Mouse (Mus musculus): Measurements from ENCODE around the gene Ddx55.
"Not testable (repeated sequence)": the region's sequence is repeated elsewhere in the genome, so short reads cannot be mapped to it uniquely, and the experiment has no call there.

Ddx55 gene

GRCm38 (mm10) chr5:124538813-124539792, 13.6 kb upstream of the Ddx55 start:
- no peak for DNase-seq (ENCODE audit: low spot score)

DNA sequence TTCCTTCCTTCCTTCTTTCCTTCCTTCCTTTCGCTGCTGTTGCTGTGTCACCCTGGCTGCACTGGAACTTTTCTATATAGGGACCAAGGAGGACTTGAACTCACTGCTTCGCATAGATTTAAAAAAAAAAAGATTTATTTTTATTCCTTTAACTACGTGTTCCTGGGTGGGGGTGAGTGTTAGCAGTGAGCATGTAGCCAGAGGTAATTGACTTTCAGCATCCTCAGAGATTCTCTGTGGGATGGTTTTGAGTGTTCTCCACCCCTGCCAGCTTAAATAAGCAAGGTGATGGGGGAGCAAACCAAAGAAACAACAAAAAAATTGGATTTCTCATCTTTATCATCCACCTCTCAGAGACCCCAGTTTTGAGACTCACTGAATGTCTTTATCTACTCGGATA, 12.8 kb upstream of the Ddx55 start:
- no peak for DNase-seq (ENCODE audit: low spot score)

DNA sequence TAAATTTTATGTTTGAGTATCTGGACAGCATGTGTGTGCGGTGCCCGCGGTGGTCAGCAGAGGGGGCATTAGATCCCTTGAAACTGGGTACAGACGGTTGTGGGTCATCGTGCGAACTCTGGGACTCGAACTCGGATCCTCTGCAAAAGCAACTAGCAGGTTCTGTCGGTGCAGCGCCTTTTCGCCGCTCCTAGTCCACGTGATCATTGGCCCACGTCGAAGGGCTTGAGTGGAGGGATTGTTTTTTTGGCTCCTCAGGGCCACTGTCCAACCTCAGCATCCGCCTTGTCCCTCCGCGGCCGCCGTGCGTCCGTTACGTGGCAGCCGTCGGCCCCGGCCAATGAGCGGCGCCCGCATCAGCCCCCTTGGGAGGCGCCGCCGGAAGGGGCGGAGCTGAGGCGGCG, 12.3 kb upstream of the Ddx55 start, which contains the start of gene Tmed2:
Gene Tmed2, plus strand, starts transcription at position 313 of the 404 bp plus-strand sequence.
- peak; percentile 96 for DNase-seq (ENCODE audit: low spot score)

- peak; percentile 84 for DNase-seq (ENCODE audit: low spot score)
Observed at GRCm38 (mm10) chr5:124540905-124541601, 11.6 kb upstream of the Ddx55 start.

DNA sequence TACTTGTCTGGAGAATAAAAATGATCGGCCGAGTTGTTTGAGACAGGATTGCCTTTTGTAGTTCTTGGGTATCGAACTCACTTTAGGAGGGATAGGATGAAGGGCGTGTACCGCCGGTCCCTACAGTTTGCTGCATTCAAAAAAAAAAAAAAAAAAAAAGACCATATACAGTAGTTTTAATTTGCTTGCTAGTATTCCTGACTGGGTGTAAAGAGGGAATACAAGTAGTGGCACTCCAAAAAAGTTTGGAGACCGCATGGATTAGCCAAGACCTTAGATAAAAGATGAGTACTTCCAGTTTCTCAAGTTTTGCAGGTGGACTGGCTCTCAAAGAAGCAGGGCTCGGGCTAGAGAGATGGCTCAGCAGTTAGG, 11.1 kb upstream of the Ddx55 start:
- no peak for DNase-seq (ENCODE audit: low spot score)

DNA sequence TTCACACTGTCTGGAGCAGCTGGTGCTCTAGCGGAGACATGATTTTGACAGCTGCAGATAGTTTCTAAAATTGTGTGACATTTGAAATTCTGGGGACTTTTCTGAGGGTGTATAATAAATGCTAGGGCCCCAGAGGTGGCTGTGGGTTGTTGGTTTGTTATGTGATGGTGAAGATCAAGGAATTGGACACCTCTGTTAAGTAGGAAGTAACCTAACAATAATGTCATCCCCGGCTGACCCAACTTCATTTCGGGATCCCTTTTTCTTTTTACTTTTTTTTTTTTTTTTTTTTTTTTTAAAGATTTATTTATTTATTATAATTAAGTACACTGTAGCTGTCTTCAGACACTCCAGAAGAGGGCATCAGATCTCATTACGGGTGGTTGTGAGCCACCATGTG, 1.9 kb upstream of the Ddx55 start:
- not testable (repeated sequence) for DNase-seq (ENCODE audit: low spot score)

GRCm38 (mm10) chr5:124551349-124552093, 1.1 kb upstream of the Ddx55 start:
- DNase-seq (ENCODE audit: low spot score), result not testable (repeated sequence)

- DNase-seq (ENCODE audit: low spot score), result no peak
Observed at GRCm38 (mm10) chr5:124552094-124552472, 581 bp upstream of the Ddx55 start.

DNA sequence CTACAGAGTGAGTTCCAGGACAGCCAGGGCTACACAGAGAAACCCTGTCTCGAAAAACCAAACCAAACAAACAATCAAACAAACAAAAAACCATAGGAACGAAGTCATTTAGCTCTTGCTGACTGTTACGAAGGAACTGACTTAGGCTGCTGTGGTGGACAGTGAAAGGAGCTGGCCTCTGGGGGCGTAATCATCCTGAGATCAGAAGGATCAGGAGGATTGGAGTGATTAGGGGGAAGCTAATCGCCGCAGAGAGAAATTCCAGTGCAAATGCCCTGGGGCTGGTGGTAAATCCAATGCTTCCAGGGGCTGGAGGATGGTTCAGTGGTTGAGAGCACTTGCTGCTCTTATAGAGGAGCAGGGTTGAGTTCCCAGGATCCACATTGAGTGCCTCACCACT, 943 bp downstream of the Ddx55 start:
- DNase-seq (ENCODE audit: low spot score), result no peak

DNA sequence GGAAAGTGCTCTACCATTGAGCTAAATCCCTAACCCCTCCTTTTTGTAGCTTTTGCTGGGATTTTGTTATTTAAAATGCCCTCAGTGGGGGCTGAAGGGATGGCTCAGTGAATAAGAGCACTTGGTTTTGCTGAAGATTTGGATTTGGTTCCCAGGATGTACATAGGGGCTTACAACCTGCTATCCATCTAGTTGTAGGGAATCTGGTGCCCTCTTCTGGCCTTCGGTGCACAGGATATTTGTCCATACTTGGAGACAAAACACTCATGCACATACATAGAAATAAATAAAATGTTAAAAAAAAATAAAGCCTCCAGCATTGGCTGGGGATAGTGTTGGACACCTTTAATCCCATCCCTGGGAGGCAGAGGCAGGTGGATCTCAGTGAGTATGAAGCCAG, 2.5 kb downstream of the Ddx55 start:
- no peak for DNase-seq (ENCODE audit: low spot score)

DNA sequence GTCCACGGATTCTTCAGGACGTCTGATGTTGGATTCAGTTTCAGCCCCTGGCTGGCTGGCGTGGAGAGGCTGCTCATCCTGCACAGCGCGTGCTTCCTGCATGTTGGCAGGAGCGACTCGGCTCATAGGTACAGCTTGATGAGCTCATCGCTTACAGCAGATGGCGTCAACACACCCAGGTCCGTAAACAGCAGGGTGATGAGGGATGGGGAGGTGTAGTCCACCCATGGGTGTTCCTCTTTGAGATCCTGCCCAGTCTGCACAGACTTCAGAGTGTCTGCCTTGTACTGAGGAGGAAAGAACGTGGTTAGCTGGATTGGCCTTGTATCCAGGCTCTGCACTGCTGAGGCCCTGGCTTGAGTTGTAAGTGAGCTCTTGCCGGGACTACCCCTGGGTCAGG, 18.4 kb downstream of the Ddx55 start:
- DNase-seq (ENCODE audit: low spot score), result no peak

DNA sequence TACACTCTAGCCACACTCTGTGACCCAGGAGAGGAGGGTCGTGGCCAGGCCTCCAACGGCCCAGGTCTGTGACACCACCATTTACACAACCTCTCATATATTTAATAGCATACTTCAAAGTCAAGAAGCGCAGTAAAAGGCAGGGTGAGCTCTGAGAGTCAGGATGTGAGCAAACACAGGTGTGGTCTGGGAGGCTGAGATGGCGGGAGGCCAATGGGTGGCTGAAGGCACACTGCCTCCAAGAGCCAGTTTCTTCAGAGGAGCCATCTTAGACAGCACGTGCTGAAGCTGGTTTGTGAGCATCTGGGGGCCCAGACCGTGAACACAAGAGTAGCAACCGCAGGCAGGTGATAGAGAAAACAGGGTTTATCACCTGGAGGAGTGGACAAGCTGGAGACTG, 22.8 kb downstream of the Ddx55 start:
- DNase-seq (ENCODE audit: low spot score), result no peak

- DNase-seq (ENCODE audit: low spot score), result peak; percentile 92
Observed at GRCm38 (mm10) chr5:124578633-124579317, 26.1 kb downstream of the Ddx55 start, which contains the start of the genes Eif2b1 and Gtf2h3. Gene Eif2b1, minus strand, starts transcription at chr5:124579131. Gene Gtf2h3, plus strand, starts transcription at chr5:124579140.

DNA sequence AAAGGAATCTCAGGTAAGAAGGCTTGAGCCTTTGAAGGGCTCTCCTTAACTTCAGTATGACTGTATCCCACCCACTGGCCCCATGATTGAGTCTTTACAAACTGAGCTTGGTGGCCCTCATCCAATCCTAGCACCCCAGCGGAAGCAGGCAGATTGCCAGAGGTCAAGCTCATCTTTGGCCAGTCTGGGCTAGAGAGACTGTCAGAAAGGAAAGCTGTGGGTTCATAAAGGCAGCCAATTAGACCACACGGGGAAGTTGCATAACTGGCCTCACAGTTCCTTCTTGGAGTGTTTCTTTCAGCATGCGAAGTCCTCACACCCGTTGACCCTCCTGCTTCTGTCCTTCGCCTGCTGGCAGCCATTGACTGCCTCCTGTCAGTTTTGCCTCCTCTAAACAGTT, 29.9 kb downstream of the Ddx55 start:
- DNase-seq (ENCODE audit: low spot score), result no peak

DNA sequence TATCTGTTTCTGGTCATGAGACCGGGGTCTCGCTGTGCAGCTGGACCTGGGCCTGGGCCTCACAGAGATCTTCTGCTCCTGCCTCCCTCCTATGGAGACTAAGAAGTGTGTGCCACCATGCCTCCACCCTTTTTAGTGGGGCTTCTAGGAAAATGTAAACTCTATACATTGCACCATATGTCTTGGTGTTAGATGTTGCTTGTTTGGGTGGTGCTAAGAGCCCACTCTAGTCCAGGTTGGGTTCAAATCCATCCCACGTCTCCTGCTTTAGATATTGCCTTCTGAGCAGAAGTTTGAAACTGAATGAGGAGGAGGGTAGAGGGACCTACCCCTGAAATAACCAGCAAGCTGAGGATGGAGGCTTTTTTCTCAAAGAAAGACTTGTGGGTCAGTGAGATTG, 40.1 kb downstream of the Ddx55 start:
- DNase-seq (ENCODE audit: low spot score), result no peak

DNA sequence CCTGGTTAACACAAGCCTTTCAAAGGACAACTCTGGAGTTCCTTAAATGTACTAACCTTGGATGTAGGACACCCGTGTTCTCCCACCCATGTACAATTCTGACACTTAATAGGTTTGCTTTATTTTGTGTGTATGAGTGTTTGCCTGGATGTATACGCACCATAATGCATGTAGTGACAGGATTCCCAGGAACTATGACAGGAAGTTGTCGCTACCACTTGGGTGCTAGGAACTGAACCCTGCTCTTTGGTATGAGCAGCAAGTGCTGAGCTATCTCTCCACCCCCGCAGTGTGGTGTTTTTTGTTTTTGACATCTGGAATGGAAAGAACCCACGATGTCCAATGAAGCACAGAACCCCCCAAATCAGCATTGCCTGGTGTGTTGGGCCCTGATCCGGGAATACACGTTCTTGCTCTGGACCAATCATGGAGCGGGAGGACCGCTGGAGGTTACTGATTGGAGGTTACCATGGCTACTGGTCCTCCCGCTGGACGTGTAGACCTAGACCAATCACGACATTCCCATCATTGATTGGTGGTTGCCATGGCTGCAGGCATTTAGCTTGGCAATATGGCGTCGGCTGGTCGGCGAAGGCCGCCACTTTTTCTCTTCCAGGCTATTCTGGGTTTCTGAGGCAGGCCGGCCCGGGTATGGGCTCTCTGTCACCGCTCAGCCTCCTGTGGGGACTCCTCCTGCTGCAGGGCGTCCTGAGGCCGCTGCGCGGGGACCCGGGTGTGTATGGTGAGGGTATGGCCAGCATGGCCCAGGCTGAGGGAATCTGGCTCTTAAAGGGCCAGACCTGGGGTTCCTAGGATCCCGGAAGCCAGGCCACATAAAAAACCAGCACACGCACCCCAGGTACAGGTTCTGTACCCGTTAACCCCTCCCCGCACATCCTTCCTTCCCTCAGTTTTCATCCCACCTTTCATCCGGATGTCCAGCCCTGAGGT, 45.8 kb downstream of the Ddx55 start:
- DNase-seq (ENCODE audit: low spot score), result peak; percentile 96

GRCm38 (mm10) chr5:124599726-124600125, 47.1 kb downstream of the Ddx55 start:
- not testable (repeated sequence) for DNase-seq (ENCODE audit: low spot score)

DNA sequence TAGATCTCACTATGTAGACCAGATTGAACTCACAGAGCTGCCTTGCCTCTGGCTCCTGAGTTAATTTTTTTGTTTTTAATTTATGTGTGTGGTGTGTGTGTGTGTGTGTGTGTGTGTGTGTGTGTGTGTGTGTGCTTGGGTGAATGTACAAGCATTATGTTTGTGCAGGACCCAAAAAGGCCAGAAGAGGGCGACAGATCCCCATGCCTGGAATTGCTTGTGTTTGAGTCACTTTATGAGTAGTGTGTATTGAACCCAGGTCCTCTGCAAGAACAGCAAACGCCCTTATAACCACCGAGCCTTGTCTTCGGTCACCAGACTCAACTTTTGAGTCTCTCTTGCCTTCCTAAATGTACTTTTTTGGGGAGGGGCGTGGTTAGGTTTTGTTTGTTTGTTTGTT, 49.7 kb downstream of the Ddx55 start:
- DNase-seq (ENCODE audit: low spot score), result no peak

DNA sequence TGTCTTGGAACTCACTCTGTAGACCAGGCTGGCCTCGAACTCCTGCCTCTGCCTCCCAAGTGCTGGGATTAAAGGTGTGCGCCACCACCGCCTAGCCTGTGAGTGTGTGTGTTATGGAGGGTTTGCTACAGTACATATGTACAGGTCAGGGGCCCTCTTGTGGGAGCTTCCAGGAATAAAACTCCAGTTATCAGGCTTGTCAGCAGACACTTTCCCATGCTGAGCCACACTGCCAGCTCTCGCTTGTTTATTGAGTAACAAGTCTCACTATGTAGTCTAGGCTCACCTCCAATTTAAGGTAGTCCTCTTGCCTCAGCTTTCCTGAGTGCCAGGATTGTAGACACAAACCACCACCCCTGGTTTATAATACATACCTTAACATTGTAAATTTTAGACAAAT, 51.6 kb downstream of the Ddx55 start:
- DNase-seq (ENCODE audit: low spot score), result no peak

DNA sequence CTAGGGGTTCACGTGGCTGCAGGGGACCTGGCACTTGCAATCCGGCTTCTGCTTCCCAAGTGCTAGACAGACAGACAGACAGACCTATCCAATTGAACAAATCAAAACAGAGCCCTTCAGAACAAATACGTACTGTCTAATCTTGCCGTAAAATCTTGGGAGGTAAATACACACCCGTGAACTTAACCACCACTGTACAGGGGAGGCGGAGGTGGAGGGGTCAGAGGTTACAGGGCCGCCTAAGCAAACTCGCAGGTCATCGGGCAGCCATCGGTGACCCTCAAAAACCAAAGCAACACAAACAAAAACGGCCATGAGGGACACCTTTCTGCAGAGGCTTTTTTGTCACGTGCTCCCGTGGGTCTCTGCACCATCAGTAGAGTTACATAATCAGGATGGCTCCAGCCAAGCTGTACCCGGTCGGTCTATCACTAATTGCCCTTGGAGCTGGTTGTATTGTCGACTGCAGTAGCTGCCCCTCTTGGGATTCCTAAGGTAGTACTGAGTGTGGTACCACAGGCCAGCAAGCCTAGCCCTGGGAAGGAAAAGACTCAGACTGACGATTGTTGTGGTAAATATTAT, 52.5 kb downstream of the Ddx55 start:
- DNase-seq (ENCODE audit: low spot score), result no peak

Measured in testis, postnatal 14 days (tissue).